Mouse (Mus musculus): ENCODE results near the gene Gzf1. TPM values are rescaled to one million over a fixed set of nuclear protein-coding genes. Genes with fewer than 3 reads are reported as not detected.
A peak's percentile ranks its signal among the peaks of the same experiment; 100 is the strongest.

Gzf1 gene
- polyA plus RNA-seq (2015; fragmentation: Nextera tagmentation; extraction: Ambion mirVana): 17.1 and 17.5 TPM in 2 replicates

DNA sequence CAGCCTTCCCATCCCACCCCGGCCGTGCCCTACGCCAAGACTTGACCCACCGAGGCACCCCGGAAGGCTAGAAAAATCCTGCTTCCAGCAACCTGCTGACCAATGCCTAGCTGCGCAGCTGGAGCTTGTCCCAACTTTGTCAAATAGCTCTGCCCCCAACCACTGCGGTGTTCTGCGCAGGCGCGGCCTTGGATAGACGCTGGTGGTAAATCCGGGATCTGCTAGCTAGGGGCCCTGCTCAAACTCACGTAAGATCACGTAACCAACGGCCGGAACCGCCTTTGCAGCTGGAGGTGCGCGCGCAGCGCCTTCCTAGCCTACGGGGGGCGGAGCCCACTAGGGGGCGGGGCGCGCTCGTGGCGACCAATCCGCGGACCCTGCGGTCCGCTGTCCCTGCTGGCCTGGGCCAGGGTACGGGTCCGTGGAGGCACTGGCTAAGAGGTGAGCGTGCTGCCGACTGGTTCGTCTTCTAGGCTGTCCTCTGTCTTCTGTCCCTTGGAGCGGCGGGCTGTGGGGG, at the start of gene Gzf1:
Gene Gzf1, plus strand, starts transcription at position 249 of the 517 bp plus-strand sequence.
- no peaks in the 10 kb centered on the region for H3K27me3 ChIP-seq (replicated peaks)
- ATAC-seq (ENCODE audit: insufficient read depth, low FRiP score, low read depth): peak; percentile 95
- H3K4me3 ChIP-seq (replicated peaks): peak within 1 kb of the TSS; percentile 68
- peak within 1 kb of the TSS; percentile 65 for H3K9ac ChIP-seq
- under 1% methylated on average over 38 of the region's 39 CpGs for WGBS
- H3K4me2 ChIP-seq: peak within 1 kb of the TSS; percentile 80
- H3K36me3 ChIP-seq: peaks cover 29% of the 10 kb centered on the region
- H3K27ac ChIP-seq: peak within 1 kb of the TSS; percentile 90
- no peaks in the 10 kb centered on the region for H3K9me3 ChIP-seq
- H3K4me1 ChIP-seq: peaks cover 22% of the 10 kb centered on the region

DNA sequence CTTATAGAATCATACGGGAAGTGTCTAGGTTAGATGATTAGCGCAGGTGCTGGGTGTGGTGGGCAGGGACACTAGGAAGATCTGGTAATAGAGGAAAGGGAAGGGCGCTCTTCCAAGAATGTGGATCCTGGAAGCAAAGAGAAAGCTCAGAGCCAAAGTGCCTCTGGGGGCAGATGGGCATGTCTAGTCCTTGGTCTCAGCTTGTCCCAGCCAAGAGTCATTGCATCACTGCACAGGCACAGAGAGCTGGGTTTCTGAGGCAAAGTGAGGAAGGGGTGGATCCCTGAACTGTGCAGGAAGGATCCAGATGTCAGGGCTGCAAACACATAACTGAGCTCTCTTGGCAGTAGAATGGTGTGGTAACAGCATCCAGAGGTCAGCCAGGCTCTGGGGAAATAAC, 49.2 kb upstream of the Gzf1 start:
- no peak for ATAC-seq (ENCODE audit: insufficient read depth, low FRiP score, low read depth)
- no peaks in the 10 kb centered on the region for H3K9me3 ChIP-seq
- H3K36me3 ChIP-seq: no peaks in the 10 kb centered on the region
- H3K27me3 ChIP-seq (replicated peaks): no peaks in the 10 kb centered on the region
- WGBS: 83% methylated on average over 3 of the region's 3 CpGs
- no peak overlapping the region for H3K9ac ChIP-seq
- H3K27ac ChIP-seq: no peak overlapping the region
- H3K4me2 ChIP-seq: no peak overlapping the region
- H3K4me3 ChIP-seq (replicated peaks): no peak overlapping the region
- H3K4me1 ChIP-seq: no peaks in the 10 kb centered on the region

DNA sequence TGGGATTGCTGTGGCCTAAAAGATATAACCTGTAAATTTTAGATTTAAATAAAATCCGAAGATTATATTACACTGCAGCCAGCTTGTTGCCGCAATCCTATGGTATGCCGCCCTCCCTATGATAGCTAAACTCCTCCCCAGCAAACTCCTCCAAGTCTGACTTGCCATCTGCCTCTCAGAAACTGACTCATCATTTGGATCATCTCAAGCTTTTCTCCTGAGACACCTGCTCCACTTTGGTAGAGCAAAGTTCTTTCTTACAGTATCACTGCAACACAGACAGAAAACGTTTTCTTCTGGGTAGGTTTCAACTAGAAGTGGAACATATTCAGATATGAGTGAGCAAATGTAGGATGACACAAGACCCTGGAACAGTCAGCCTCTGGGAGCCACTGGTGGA, 46.4 kb upstream of the Gzf1 start:
- no peak overlapping the region for H3K4me2 ChIP-seq
- no peak overlapping the region for H3K9ac ChIP-seq
- ATAC-seq (ENCODE audit: insufficient read depth, low FRiP score, low read depth): no peak
- no peaks in the 10 kb centered on the region for H3K9me3 ChIP-seq
- WGBS: 82% methylated on average over 4 of the region's 4 CpGs
- no peaks in the 10 kb centered on the region for H3K4me1 ChIP-seq
- no peak overlapping the region for H3K27ac ChIP-seq
- H3K36me3 ChIP-seq: no peaks in the 10 kb centered on the region
- no peaks in the 10 kb centered on the region for H3K27me3 ChIP-seq (replicated peaks)
- H3K4me3 ChIP-seq (replicated peaks): no peak overlapping the region

DNA sequence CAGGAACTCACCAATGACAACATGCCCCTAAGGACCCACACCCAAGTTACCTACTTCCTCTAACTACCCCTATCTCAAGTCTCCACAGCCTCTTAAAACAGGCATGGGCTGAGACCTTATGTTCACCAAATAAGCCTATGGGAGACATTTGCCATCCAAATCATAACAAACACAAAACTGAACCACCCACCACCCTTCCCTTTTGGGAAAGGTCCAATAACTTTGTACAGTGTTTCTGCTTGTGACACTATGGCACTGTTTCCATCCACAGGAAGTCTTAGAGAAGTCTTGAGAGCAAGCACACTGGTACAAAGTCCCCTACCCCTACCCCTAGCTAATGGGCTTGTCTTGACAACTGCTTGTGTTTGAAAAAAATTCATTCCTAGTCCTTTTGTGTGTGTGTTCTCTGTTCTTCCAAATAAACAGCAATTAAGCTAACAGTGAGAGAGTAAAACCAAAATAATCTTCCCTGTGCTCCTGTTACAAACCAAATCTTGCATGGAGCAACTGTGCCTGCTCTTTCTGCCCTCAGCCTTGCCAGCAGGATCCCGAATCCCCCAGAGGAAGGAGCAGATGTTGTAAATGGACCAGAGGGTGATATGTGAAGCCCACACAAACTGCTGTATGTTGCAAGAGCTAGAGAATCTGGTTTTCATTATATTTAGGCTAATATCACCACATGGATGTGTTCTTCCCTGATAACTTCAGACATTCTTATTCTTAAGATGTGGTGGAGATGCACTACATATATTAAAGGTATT, 38.0 kb upstream of the Gzf1 start:
- Histone ChIP-seq H3K36me3 (no peaks in the 10 kb centered on the region), H3K9me3 (no peaks in the 10 kb centered on the region), H3K27ac (no peak overlapping the region), H3K4me3 (replicated peaks) (no peak overlapping the region), H3K4me2 (no peak overlapping the region), H3K4me1 (no peaks in the 10 kb centered on the region), H3K27me3 (replicated peaks) (no peaks in the 10 kb centered on the region), H3K9ac (no peak overlapping the region)
- 59% methylated on average over 1 of the region's 1 CpGs for WGBS
- ATAC-seq (ENCODE audit: insufficient read depth, low FRiP score, low read depth): no peak

DNA sequence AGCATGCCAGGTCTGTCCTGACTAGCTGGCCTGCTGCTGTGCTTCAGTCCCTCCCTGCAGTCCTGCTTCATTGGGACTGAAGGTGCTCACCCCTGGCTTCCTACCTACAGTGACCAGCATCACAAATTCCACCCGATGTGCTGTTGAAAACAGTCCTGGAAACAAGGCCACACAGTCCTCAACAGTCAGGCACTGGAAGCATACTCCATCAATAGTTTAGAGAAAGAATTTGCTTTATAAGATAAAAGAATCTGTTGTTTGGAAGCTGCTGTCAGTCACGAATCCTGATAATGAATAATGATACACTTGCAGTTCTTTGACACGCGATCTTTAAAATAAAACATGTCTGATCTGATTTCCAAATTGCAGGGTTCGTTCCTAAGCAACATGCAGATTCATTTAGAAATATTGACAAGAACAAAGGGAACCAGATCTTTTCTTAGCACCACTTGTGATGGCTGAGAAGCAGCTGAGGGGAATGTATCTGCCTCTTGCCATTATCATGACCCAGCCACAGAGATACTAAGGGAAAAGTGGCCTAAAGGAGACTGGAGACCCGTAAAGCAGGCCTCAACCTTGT, 36.3 kb upstream of the Gzf1 start:
- Histone ChIP-seq H3K4me2 (no peak overlapping the region), H3K4me3 (replicated peaks) (no peak overlapping the region), H3K27ac (no peak overlapping the region), H3K27me3 (replicated peaks) (no peaks in the 10 kb centered on the region), H3K9me3 (no peaks in the 10 kb centered on the region), H3K9ac (no peak overlapping the region), H3K4me1 (no peaks in the 10 kb centered on the region), H3K36me3 (no peaks in the 10 kb centered on the region)
- 72% methylated on average over 6 of the region's 6 CpGs for WGBS
- no peak for ATAC-seq (ENCODE audit: insufficient read depth, low FRiP score, low read depth)

DNA sequence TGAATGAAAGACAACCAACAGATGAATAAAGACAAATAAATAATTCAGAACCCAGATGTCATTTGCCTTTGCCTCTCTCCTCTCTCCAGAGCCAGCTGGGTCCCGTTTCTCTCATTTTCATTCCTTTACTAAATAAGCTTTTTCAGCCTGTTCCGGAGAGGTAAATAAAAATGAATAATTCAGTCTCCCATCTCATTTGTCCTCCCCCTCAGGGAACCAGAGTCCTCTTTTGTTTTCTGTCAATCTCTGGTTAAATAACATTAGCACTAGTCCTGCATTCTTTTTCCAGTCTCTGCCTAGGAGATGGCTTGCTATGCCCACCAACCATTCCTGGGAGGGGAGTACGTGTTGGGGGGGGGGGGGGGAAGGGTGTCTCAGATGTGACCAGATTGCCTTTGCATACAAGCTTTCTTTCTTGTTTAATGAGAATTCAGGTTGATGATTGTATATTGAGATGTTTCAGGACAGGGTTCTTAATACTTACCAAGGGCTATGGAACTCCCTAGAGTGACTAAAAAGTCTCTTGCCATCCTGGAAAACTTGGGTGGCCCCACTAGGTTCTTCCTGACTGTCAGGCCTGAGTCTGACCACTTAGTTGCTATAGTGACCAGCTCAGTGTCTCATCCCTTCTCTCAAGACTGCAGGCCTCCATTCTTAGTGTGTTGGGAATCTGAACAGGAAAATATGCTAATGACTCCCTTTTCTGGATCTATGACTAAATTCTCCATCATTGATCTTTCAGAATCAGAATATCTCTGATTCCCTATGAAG, 30.1 kb upstream of the Gzf1 start:
- Histone ChIP-seq H3K4me3 (replicated peaks) (no peak overlapping the region), H3K36me3 (no peaks in the 10 kb centered on the region), H3K4me2 (no peak overlapping the region), H3K9me3 (no peaks in the 10 kb centered on the region), H3K4me1 (no peaks in the 10 kb centered on the region), H3K27ac (no peak overlapping the region), H3K9ac (no peak overlapping the region), H3K27me3 (replicated peaks) (no peaks in the 10 kb centered on the region)
- 22% methylated on average over 3 of the region's 3 CpGs for WGBS
- no peak for ATAC-seq (ENCODE audit: insufficient read depth, low FRiP score, low read depth)

DNA sequence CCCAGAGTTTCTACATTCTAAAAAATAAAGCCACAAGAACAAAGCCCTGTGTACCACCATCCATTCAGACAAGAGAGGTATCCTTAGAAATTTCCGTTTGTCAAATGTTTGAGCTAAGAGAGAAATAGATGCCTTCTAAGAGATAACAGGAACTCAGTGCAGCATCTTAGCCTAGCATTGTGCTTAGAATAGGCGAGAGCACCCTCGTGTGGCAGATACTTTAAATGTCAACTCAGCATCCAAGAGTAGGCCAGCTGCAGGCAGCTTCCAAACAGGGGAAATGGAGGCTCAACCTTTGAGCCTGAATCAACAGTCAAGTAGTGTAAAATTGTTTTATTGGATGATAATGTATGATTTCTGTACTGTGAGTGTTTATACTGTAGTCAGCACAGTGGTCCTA, 25.9 kb upstream of the Gzf1 start:
- under 1% methylated on average over 3 of the region's 3 CpGs for WGBS
- H3K4me2 ChIP-seq: no peak overlapping the region
- H3K27ac ChIP-seq: no peak overlapping the region
- no peak overlapping the region for H3K4me3 ChIP-seq (replicated peaks)
- ATAC-seq (ENCODE audit: insufficient read depth, low FRiP score, low read depth): no peak
- no peaks in the 10 kb centered on the region for H3K4me1 ChIP-seq
- H3K36me3 ChIP-seq: no peaks in the 10 kb centered on the region
- H3K9me3 ChIP-seq: no peaks in the 10 kb centered on the region
- no peak overlapping the region for H3K9ac ChIP-seq
- H3K27me3 ChIP-seq (replicated peaks): no peaks in the 10 kb centered on the region

DNA sequence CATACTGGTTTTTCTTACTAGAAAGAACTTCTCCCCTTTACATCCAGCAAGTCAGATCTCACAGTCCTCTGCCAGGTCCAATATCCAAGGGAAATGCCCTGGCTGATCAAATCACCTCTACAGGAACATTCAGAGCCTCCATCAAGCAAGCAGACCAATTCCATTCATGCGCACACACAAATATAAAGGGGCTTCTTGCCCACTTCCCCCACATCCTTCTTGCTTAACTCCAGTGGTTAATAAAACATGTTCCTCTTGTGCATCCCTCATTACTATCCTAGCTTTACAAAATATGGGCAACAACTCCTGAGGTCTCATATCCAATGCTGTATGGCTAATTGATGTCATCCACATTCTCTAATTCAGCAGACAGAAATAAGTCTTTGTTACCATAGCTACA, 17.4 kb upstream of the Gzf1 start:
- no peaks in the 10 kb centered on the region for H3K9me3 ChIP-seq
- ATAC-seq (ENCODE audit: insufficient read depth, low FRiP score, low read depth): no peak
- WGBS: 85% methylated on average over 1 of the region's 1 CpGs

DNA sequence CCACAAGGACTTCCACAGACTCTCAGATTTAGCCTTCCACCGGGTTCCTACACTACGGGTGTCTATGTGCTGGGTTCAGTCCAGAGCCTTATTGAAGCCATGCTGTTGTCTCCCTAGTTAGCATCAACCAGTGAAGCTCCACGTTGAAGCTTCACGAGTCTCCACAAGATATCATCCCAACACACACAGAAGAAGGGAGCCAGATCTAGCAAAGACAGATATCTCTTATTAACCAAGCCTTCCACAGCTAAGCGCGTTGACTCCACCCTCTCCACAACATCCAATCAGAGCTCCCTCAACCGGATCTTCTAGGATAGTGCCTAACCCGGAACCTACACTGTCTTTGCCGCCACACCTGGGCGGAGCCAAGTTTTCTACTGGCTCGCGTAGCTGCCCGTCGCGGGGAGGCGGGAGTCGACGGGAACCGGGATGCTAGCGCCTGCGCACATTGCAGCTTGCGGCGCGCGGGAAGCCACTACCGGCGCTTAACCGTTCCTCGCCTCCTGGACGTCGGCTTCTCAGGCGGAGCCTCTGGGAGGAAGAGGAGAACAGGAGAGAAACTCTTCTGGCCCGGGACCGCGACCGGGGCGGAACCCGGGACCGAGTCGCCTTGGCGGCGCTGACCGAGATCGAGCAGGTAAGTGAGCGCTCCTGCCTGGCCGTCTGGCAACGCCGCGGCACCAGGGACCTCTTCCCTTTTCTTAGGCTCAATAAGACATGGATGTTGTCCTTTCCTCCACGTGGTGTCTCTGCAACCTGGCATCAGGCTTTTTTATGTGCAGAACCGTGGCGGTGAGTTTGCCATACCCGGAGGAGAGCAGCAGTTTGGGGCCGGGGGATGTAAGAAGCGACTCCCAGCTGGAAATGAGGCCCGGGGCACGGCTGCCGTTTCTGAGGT, 8.4 kb upstream of the Gzf1 start, which contains the start of gene Nxt1:
Gene Nxt1, plus strand, starts transcription at position 403 of the 898 bp plus-strand sequence.
- Histone ChIP-seq H3K27me3 (replicated peaks) (no peaks in the 10 kb centered on the region), H3K9me3 (no peaks in the 10 kb centered on the region), H3K36me3 (peaks cover 16% of the 10 kb centered on the region), H3K4me1 (peaks cover 11% of the 10 kb centered on the region), H3K4me3 (replicated peaks) (peak within 1 kb of the TSS; percentile 87), H3K4me2 (peak within 1 kb of the TSS; percentile 73), H3K9ac (peak within 1 kb of the TSS; percentile 68), H3K27ac (peak within 1 kb of the TSS; percentile 86)
- peak; percentile 100 for ATAC-seq (ENCODE audit: insufficient read depth, low FRiP score, low read depth)
- WGBS: 1% methylated on average over 58 of the region's 58 CpGs

More for the DNA sequence above, 17.4 kb upstream of the Gzf1 start:
- Histone ChIP-seq H3K4me3 (replicated peaks) (no peak overlapping the region), H3K27ac (no peak overlapping the region), H3K9ac (no peak overlapping the region), H3K27me3 (replicated peaks) (no peaks in the 10 kb centered on the region), H3K4me1 (no peaks in the 10 kb centered on the region), H3K36me3 (no peaks in the 10 kb centered on the region), H3K4me2 (no peak overlapping the region)

DNA sequence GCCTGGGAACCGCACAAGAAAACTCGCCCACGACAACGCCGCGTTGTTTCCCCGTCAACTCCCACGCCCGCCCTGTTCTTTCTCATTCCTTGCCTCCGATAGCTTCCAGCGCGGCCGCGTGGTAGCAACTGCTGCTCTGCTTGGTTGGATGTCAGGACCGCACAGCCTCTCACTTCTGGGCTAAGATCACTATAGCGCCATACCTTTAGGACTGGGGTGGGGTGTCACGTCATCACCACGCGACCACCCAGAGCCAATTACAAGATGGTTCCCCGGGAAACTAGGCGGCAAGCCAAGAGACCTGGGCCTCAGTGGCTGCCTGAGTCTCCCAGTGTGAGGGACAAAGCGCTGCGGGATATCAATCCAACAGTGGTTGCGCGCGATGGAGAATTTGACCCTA, 3.0 kb upstream of the Gzf1 start:
- H3K4me3 ChIP-seq (replicated peaks): peak overlapping the region; percentile 40
- H3K9me3 ChIP-seq: no peaks in the 10 kb centered on the region
- H3K9ac ChIP-seq: no peak overlapping the region
- H3K4me2 ChIP-seq: peak overlapping the region; percentile 53
- no peaks in the 10 kb centered on the region for H3K27me3 ChIP-seq (replicated peaks)
- no peak for ATAC-seq (ENCODE audit: insufficient read depth, low FRiP score, low read depth)
- H3K27ac ChIP-seq: peak overlapping the region; percentile 68
- peaks cover 16% of the 10 kb centered on the region for H3K36me3 ChIP-seq
- peaks cover 30% of the 10 kb centered on the region for H3K4me1 ChIP-seq
- WGBS: 9% methylated on average over 26 of the region's 26 CpGs

DNA sequence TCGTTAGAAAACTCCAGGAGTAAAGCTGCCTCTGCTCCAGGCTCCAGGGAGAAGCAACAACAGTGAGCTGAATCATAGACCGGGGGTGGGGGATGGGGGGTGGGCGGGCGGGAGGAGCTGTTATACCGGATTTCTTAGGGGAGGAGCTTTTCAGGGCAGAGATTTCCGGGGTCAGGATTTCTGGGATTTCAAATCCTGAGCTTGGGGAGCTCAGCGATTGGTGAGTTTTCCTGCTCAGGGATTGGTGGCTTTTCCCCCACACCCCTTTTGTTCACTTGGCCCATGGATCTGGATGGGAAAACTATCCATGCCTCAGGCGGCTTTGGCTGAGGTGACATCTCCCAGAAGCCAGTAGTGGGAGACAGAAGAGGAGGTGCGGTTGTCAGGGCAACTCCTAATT, 1.5 kb upstream of the Gzf1 start:
- H3K27ac ChIP-seq: peak overlapping the region; percentile 90
- H3K9me3 ChIP-seq: no peaks in the 10 kb centered on the region
- WGBS: 8% methylated on average over 9 of the region's 9 CpGs
- peaks cover 22% of the 10 kb centered on the region for H3K4me1 ChIP-seq
- no peaks in the 10 kb centered on the region for H3K27me3 ChIP-seq (replicated peaks)
- peak overlapping the region; percentile 80 for H3K4me2 ChIP-seq
- peak overlapping the region; percentile 16; the same call in 1 of the 2 replicates for H3K4me3 ChIP-seq (replicated peaks)
- H3K9ac ChIP-seq: no peak overlapping the region
- peak; percentile 19 for ATAC-seq (ENCODE audit: insufficient read depth, low FRiP score, low read depth)
- H3K36me3 ChIP-seq: peaks cover 26% of the 10 kb centered on the region

All from stomach, embryonic 15.5 days (tissue).